Mouse (Mus musculus): Measurements from ENCODE around the gene Wnt9a. TPM values are rescaled to one million over a fixed set of nuclear protein-coding genes. Genes with fewer than 3 reads are reported as not detected.
"Not testable (repeated sequence)": the region's sequence is repeated elsewhere in the genome, so short reads cannot be mapped to it uniquely, and the experiment has no call there.

Gene Wnt9a
- total RNA-seq, 2 experiments from 2014 or later: 3.1 to 3.6 TPM

DNA sequence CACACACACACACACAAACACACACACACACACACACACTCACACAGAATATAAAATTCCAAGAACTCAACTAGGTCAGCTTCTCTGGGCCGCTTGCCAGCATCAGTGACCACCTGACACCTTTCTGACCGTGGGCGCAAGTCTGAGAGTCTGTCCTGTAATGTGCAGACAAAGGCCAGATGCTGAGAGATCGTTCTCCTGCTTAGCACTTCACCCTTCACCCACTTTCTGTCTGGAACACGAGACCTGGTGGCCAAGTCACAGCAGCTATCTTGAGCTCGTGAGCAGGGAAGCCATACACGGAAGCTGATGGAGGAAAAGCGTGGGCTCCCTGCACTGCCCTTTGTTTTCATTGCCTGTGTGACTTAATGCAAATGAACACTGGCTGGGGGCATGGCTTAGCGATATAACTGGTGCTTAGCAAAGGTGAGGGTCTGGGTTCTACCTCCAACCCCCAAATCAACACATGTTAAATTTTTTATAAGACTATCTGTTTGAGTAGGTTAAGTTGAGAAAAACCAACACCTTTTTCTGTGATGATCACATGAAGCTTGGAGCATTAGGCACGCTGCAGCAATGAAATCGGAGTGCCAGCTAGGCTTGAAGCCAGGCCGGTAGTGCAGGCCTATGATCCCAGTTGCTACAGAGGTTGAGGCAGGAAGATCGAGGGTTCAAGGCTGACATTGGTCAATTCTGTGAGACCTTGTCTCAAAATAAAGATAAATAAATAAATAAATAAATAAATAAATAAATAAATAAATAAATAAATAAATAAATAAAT, 31.4 kb downstream of the Wnt9a start:
- DNase-seq: no peak

- DNase-seq: peak in 1 of 2 experiments; percentile 56
Observed at GRCm38 (mm10) chr11:59338736-59339120, 32.0 kb downstream of the Wnt9a start.

DNA sequence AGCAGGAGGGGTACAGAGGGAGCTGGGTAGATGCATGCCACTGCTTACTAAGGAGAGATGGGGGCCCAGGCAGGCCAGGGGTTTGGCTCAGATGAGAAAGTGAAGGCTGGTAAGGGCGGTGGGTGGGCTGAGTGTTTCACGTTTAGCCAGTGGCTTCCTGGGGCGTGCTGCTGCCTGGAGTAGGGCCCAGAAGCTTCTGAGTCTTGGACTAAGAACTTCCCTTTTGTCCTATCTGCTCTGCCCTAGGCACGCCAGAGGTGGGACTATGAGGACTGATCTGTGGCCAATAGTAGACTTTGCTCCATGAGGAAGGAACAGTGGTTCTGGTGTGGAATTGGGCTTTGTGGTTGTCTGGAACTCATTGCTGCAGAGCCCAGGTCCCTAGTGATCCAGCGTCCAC, 36.2 kb downstream of the Wnt9a start:
- no peak for DNase-seq

- no peak for DNase-seq
Observed at GRCm38 (mm10) chr11:59346166-59346910, 39.6 kb downstream of the Wnt9a start.

DNA sequence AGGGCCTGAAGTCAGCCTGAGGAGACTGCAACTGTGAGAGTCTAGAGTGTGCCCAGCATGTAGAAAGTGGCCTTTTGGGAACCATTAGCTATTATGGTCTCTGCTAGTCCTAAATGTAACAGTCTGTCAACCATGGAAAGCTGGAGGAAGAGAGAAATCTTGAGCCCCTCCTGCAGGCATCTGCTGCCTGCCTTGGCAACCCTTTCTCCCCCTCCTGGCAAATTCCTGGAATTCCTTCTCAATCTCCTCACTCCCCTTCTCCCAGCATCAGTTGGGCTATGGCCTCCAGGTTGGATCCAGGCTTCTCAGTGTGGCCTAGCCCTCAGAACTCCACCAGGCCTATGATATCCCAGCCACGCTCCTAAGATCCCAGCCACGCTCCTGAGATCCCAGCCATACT, 43.6 kb downstream of the Wnt9a start:
- no peak for DNase-seq

GRCm38 (mm10) chr11:59354793-59355192, 48.1 kb downstream of the Wnt9a start:
- no peak for DNase-seq

DNA sequence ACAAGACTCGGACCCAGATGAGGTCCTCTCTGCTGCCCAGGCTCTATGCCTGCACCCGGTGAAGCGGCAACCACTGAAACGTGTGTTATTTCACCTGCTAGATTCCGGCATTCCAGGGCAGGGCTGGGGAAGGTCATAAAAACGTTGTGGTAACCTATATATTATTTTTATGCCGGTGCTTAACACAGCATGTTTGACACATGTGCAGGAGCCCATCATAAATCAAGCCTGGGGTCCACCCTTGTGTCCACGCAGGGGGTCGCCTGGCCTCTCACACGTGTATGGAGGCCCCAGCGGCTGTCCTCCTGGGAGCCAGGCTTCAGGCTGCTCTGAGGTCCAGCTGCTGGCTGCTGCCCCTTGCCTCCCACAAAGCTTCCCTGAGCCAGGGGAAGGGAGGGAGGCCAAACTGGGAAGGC, 50.2 kb downstream of the Wnt9a start:
- no peak for DNase-seq

- DNase-seq: no peak
Observed at GRCm38 (mm10) chr11:59361291-59361690, 54.6 kb downstream of the Wnt9a start.

GRCm38 (mm10) chr11:59364007-59364406, 57.3 kb downstream of the Wnt9a start:
- DNase-seq: no peak

DNA sequence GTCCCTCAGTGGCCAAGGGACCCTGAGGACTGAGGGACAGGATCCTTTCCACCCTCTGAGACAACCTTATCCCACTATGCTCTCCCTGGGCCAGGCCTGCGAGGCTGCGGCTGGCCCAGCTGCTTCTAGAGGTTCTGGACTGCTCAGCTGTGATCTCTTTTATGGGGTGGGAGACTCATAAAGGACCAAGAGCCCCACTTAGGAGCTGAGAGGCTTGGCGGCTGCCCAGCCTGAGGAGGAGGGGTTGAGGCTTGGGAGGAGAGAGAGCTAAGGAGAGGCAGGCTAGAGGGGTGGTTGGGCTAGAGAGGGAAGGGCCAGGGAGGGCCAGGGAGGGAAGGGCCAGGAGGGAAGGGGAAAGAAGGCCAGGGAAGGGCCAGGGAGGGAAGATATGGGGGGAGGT, 57.7 kb downstream of the Wnt9a start:
- no peak for DNase-seq

DNA sequence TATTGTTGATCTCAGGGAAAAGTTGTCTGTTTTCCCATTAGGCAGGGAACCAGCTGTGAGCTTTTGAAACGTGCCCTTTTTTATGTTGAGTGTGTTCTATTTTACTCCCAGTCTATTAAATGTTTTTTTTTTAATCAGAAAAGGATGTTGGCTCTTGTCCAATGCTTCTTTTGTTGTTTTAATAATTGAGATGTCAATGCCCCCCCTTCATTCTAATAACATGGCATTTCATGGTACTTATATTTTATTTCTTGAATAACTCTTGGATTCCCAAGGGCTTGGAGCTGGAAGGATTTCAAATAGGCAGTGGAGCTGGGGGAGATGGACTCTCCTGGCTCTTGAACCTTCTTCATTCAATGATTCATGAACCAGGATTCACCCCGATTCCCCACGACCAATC, 59.3 kb downstream of the Wnt9a start:
- no peak for DNase-seq

GRCm38 (mm10) chr11:59366633-59367032, 59.9 kb downstream of the Wnt9a start:
- DNase-seq: no peak

- DNase-seq: not testable (repeated sequence)
Observed at GRCm38 (mm10) chr11:59367955-59368354, 61.2 kb downstream of the Wnt9a start.

DNA sequence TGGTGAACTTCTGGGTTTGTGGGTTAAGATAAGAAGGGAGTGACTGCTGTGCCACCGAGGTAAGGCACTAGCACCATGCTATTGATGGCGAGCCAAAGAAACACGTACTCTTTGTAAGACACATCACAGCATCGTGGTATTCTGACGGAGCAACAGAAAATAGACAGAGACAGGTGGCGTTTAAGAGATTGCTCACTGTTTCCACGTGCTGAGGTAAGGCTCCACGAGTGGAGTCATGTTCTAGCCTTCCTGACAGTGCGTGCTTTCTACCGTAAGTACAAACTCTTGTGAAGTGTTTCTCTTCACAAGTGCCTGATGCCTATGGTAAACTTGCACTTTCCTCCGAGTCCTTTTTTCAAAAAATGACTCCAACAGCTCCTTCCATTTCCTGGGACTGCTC, 63.1 kb downstream of the Wnt9a start:
- no peak for DNase-seq

DNA sequence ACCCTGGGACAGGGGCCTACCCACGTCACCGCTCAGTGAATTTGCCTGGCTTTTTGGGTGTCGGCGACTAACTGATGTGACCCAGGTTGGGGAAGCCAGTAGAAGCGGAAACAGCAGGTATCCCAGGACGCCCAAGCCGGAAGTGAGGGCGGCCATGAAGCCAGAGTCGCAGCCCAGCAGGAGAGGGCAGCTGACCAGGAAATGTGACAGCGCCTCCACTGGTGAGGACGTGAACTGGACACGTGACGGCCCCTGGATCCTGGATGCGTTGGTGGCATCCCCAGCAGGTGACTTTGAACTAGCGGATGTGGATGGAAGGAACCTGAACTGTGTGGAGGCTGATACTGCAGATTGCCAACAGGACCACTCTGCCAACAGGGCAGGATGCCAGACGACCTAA, 68.7 kb downstream of the Wnt9a start, which contains the start of gene Prss38:
Gene Prss38, minus strand, starts transcription at position 183 of the 400 bp plus-strand sequence.
- no peak for DNase-seq

DNA sequence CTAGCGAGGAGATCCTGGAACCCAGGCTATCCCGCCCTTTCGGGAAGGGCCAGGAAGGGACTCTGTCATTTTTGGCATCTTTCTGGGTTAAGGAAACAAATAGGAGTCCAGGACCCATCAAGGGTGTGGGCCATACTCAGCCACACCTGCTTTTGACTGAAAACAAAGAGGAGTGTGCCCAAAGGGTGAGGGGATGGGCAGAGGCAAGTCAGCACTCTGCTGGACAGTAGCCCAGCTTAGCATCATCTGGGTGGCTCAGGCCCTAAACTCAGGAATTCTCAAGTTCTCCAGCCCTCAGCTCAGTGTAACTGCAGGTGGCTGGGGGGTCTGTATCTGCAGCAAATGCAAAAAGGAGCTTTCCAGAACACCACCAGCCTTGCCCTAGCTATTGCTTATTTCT, 71.3 kb downstream of the Wnt9a start:
- DNase-seq: no peak

DNA sequence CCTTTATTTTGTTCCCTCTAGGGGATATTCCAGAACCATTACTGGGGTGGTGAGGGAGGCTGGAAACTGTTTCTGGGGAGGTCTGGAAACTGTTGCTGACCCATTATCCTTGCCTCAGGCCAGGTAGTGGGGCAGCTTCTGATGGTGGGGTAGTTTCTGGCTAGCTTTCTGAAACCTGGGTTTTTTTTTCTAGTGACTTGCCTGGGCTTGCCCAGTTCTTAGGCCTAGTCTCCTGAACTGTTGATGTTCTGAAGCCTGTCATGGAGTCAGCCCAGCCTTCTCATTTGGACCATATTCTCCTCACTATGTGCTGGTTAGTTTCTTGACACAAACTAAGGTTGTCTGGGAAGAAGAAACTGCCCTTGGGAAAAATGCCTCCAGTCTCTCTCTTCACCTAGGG, 72.8 kb downstream of the Wnt9a start:
- no peak for DNase-seq

Small RNA genes within 50 kb of the gene (microRNA-seq; reads per million reads assigned to microRNA genes)
- 0 reads per million in 2 experiments for gene Gm24756

Other genes with a start within 250 kb of the Wnt9a start
- 1 to 10 TPM; 1.2 to 1.7 TPM for gene Obscn, start 170.5 kb upstream of the Wnt9a start, total RNA-seq (2021)
- 1 to 10 TPM; 8.5 to 8.6 TPM for gene Iba57, start 143.2 kb upstream of the Wnt9a start, total RNA-seq (2021)
- 10 to 100 TPM; 15.7 to 16.9 TPM for gene Gjc2, start 123.7 kb upstream of the Wnt9a start, total RNA-seq (2021)
- 100 to 1,000 TPM; 127 to 155 TPM for gene Guk1, start 114.7 kb upstream of the Wnt9a start, total RNA-seq (2021)
- gene Mrpl55, start 104.4 kb upstream of the Wnt9a start, total RNA-seq (2021): 10 to 100 TPM; 33.2 to 38.3 TPM
- 10 to 100 TPM; 24.0 to 25.2 TPM for gene 2310033P09Rik, start 98.6 kb upstream of the Wnt9a start, total RNA-seq (2021)
- 100 to 1,000 TPM; 489 to 533 TPM for gene Arf1, start 78.7 kb upstream of the Wnt9a start, total RNA-seq (2021)
- gene Wnt3a, start 16.2 kb upstream of the Wnt9a start, total RNA-seq (2021): not detected
- gene Prss38, start 68.7 kb downstream of the Wnt9a start, total RNA-seq (2021): not detected
- 10 to 100 TPM; 25.2 to 25.9 TPM for gene Jmjd4, start 143.1 kb downstream of the Wnt9a start, total RNA-seq (2021)
- gene Snap47, start 144.3 kb downstream of the Wnt9a start, total RNA-seq (2021): 100 to 1,000 TPM; 342 to 359 TPM
- 1 to 10 TPM; 3.4 to 4.2 TPM for gene Zfp867, start 165.5 kb downstream of the Wnt9a start, total RNA-seq (2021)
- gene Zkscan17, start 219.8 kb downstream of the Wnt9a start, total RNA-seq (2021): 1 to 10 TPM; 6.6 to 7.5 TPM
- 1 to 10 TPM in 1 of 2 experiments, under 1 TPM in 1; 0.60 to 1.0 TPM for gene Nlrp3, start 234.6 kb downstream of the Wnt9a start, total RNA-seq (2021)

Measured in layer of hippocampus, postnatal 36 days (tissue).